Mouse (Mus musculus): ENCODE results near the gene Trak1.

DNA sequence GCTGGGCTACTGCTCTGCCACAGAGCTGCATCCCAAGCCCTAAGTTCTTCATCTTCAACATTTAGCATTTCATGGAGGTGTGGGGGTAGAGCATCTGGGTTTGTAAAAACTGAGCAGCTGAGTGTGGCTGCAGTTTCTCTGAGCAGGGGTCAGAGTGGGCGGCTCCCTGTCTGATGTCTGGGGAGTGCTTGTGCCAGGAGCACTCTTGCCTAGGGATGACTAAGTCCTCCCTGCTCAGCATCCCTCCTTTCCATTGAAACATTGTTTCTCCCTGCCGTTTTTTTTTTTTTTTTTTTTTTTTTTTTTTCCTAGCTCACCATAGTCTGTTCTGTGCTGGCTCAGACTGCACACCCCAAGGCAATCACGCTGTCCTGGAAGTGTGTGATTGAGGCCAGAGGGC is 53.3 kb downstream of the Trak1 start:
- TF ChIP-seq CTCF (conservative IDR thresholded peaks at IDR 0.05; ENCODE audit: low read length) = no peak
- TF ChIP-seq NANOG (IDR thresholded peaks at IDR 0.05; ENCODE audit: borderline replicate concordance, low read length) = no peak
- TF ChIP-seq POU5F1 (IDR thresholded peaks at IDR 0.05; ENCODE audit: borderline replicate concordance, low read length) = no peak

Measured in E14TG2a.4 (cell line).